Mouse (Mus musculus): ENCODE data around the gene Neurl3. TPM values are rescaled to one million over a fixed set of nuclear protein-coding genes. Genes with fewer than 3 reads are reported as not detected.

Neurl3 gene
- total and polyA plus RNA-seq, 3 experiments = 38.7 to 140 (median 120) TPM

DNA sequence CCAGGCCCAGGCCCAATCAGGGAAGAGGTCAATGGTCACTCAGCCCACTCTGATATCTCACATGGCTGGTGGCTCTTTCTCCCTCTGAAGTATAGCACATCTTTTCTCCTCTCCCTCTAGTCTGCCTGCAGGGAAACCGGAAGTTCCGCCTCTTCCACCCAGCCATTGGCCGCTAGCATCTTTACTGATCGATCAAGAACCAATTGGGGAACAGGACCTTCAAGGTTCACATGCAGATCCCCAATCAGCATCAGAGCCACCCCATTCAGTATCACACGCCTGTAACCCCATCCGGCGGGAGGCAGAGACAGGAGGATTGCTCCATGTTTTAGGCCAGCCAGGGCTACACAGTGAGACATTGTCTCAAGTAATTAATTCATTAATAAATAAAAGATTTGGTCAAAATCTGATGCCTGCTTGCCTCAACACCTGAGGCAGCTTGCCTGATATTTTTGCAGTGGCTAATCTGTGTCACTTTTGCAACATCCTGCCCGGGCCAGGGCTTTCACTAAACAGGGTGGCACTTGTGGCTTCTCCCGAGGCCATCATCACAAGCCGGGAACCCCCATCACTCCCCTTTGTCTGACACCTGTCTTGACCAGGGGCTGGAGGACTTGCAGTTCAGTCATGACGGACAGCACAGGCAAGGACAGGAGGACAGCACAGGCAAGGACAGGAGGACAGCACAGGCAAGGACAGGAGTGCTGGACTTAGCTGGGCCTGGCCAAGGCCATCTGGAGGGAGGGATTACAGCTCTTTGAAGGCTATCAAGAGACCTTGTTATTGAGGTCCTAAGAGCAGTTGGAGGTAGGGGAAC, 40.7 kb upstream of the Neurl3 start:
- ATAC-seq (ENCODE audit: extremely low read depth, insufficient number of reproducible peaks, low FRiP score, poor library complexity, severe bottlenecking) (peak; percentile 61), DNase-seq (ENCODE audit: low spot score) (peak; percentile 85)
- peak overlapping the region; percentile 7; the same call in 1 of the 2 replicates for H3K4me3 ChIP-seq (ENCODE audit: low read depth, low read length)
- H3K9me3 ChIP-seq (replicated peaks) = no peaks in the 10 kb centered on the region
- TF ChIP-seq TAL1 (conservative IDR thresholded peaks at IDR 0.05; ENCODE audit: low read depth, low read length) = no peak
- no peak for TF ChIP-seq GATA1 (IDR thresholded peaks at IDR 0.05; ENCODE audit: borderline replicate concordance, low read length)
- no peak for TF ChIP-seq CTCF (IDR thresholded peaks at IDR 0.05; ENCODE audit: low read depth, low read length)
- TF ChIP-seq GATA2 (IDR thresholded peaks at IDR 0.05; ENCODE audit: borderline replicate concordance, low read depth, low read length) = no peak
- no peak for TF ChIP-seq POLR2AphosphoS5 (IDR thresholded peaks at IDR 0.05; ENCODE audit: insufficient replicate concordance, low read depth, low read length)
- H3K27me3 ChIP-seq (ENCODE audit: insufficient read depth, low read length) = no peaks in the 10 kb centered on the region; the same call in 1 of the 2 replicates
- H3K4me1 ChIP-seq (ENCODE audit: insufficient read depth, low read depth, low read length) = peaks cover 27% of the 10 kb centered on the region
- peaks cover 93% of the 10 kb centered on the region for H3K36me3 ChIP-seq (replicated peaks)

DNA sequence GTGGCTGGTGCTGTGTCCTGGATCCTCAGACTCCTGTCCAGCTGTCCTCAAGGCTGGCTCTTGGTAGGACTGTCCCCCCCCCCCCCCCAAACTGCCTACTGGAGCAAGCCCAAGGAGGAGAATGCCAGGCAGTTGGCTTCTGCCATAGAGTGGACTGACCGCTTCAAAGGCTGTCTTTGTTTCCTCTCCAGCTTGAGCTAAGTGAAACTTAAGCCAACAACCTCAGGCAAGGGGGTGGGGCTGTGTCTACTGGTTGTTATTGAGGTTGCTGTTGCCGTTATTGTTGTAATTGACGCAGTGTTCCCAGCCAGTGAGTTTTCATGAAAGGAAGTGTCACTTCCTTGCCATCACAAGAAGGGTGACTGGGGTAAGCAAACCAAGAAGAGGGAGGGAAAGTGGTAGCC, 35.0 kb upstream of the Neurl3 start:
- peak overlapping the region; percentile 75; the same call in 1 of the 2 replicates for H3K4me3 ChIP-seq (ENCODE audit: low read depth, low read length)
- no peak for ATAC-seq (ENCODE audit: extremely low read depth, insufficient number of reproducible peaks, low FRiP score, poor library complexity, severe bottlenecking)

DNA sequence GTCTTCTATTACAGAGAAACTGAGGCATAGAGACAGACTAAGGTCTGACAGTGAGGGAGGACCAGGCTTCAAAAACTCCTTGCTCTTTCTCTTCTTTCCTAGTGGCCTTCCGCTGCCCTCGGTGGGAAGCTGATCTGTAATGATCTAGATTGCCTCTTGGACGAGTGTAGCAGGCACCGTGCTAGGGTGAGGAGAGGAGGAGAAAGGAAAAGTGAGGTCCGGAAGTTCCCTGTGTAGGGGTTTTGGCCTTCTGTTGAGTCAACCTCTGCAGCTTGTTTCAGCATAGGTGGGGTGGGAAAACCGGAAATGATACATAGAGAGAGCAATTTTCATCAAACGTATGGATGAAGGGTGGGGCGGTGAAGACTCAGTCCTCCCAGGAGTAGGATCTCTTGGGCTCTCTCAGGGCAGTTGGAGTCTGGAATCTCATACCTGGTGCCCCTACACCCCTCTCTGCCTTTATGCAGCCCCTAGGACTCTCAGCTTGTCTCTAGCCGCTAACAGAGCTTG, 34.5 kb upstream of the Neurl3 start:
- TF ChIP-seq GATA1 (IDR thresholded peaks at IDR 0.05; ENCODE audit: borderline replicate concordance, low read length) = no peak
- TF ChIP-seq TAL1 (conservative IDR thresholded peaks at IDR 0.05; ENCODE audit: low read depth, low read length) = no peak
- no peak for TF ChIP-seq POLR2AphosphoS5 (IDR thresholded peaks at IDR 0.05; ENCODE audit: insufficient replicate concordance, low read depth, low read length)
- TF ChIP-seq GATA2 (IDR thresholded peaks at IDR 0.05; ENCODE audit: borderline replicate concordance, low read depth, low read length) = no peak
- TF ChIP-seq CTCF (IDR thresholded peaks at IDR 0.05; ENCODE audit: low read depth, low read length) = no peak
- H3K27me3 ChIP-seq (ENCODE audit: insufficient read depth, low read length) = peaks cover 6% of the 10 kb centered on the region
- ATAC-seq (ENCODE audit: extremely low read depth, insufficient number of reproducible peaks, low FRiP score, poor library complexity, severe bottlenecking) (no peak), DNase-seq (ENCODE audit: low spot score) (no peak)
- H3K36me3 ChIP-seq (replicated peaks) = peaks cover 43% of the 10 kb centered on the region
- no peaks in the 10 kb centered on the region for H3K9me3 ChIP-seq (replicated peaks)
- H3K4me1 ChIP-seq (ENCODE audit: insufficient read depth, low read depth, low read length) = peaks cover 41% of the 10 kb centered on the region
- peak overlapping the region; percentile 75; the same call in 1 of the 2 replicates for H3K4me3 ChIP-seq (ENCODE audit: low read depth, low read length)

More for the DNA sequence above, 35.0 kb upstream of the Neurl3 start:
- Histone ChIP-seq H3K4me1 (ENCODE audit: insufficient read depth, low read depth, low read length) (peaks cover 44% of the 10 kb centered on the region), H3K9me3 (replicated peaks) (no peaks in the 10 kb centered on the region), H3K36me3 (replicated peaks) (peaks cover 47% of the 10 kb centered on the region), H3K27me3 (ENCODE audit: insufficient read depth, low read length) (peaks cover 2% of the 10 kb centered on the region)
- TF ChIP-seq GATA2 (IDR thresholded peaks at IDR 0.05; ENCODE audit: borderline replicate concordance, low read depth, low read length) (no peak), CTCF (IDR thresholded peaks at IDR 0.05; ENCODE audit: low read depth, low read length) (no peak), POLR2AphosphoS5 (IDR thresholded peaks at IDR 0.05; ENCODE audit: insufficient replicate concordance, low read depth, low read length) (no peak), GATA1 (IDR thresholded peaks at IDR 0.05; ENCODE audit: borderline replicate concordance, low read length) (no peak), TAL1 (conservative IDR thresholded peaks at IDR 0.05; ENCODE audit: low read depth, low read length) (no peak)
- DNase-seq (ENCODE audit: low spot score) = no peak

DNA sequence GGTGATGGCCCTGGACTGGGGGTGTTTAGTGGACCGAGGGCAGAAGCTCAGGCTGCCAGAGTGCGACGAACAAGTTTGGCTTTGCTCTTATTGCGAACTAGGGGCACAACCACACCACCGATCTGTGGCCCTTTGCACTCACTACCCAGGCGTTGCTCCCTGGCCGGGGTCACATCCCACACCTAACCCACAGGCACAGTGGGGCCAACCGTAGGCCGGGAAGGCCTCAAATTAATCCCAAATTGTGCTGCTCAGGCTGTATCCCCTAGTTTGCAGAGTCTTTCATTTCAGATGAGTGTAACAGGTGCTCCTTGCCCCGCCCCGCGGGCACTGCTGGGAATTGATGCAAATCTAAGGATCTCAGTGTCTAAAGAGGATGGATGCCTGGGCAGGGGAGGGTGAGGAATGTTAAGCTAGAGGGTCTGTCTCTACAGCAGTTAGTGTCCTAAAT, 34.0 kb upstream of the Neurl3 start:
- Histone ChIP-seq H3K27me3 (ENCODE audit: insufficient read depth, low read length) (peaks cover 10% of the 10 kb centered on the region), H3K9me3 (replicated peaks) (no peaks in the 10 kb centered on the region), H3K36me3 (replicated peaks) (peaks cover 39% of the 10 kb centered on the region), H3K4me3 (ENCODE audit: low read depth, low read length) (peak overlapping the region; percentile 75), H3K4me1 (ENCODE audit: insufficient read depth, low read depth, low read length) (peaks cover 41% of the 10 kb centered on the region)
- DNase-seq (ENCODE audit: low spot score) (peak; percentile 53), ATAC-seq (ENCODE audit: extremely low read depth, insufficient number of reproducible peaks, low FRiP score, poor library complexity, severe bottlenecking) (no peak)
- no peak for TF ChIP-seq TAL1 (conservative IDR thresholded peaks at IDR 0.05; ENCODE audit: low read depth, low read length)
- TF ChIP-seq CTCF (IDR thresholded peaks at IDR 0.05; ENCODE audit: low read depth, low read length) = no peak
- no peak for TF ChIP-seq GATA2 (IDR thresholded peaks at IDR 0.05; ENCODE audit: borderline replicate concordance, low read depth, low read length)
- no peak for TF ChIP-seq GATA1 (IDR thresholded peaks at IDR 0.05; ENCODE audit: borderline replicate concordance, low read length)
- TF ChIP-seq POLR2AphosphoS5 (IDR thresholded peaks at IDR 0.05; ENCODE audit: insufficient replicate concordance, low read depth, low read length) = no peak

DNA sequence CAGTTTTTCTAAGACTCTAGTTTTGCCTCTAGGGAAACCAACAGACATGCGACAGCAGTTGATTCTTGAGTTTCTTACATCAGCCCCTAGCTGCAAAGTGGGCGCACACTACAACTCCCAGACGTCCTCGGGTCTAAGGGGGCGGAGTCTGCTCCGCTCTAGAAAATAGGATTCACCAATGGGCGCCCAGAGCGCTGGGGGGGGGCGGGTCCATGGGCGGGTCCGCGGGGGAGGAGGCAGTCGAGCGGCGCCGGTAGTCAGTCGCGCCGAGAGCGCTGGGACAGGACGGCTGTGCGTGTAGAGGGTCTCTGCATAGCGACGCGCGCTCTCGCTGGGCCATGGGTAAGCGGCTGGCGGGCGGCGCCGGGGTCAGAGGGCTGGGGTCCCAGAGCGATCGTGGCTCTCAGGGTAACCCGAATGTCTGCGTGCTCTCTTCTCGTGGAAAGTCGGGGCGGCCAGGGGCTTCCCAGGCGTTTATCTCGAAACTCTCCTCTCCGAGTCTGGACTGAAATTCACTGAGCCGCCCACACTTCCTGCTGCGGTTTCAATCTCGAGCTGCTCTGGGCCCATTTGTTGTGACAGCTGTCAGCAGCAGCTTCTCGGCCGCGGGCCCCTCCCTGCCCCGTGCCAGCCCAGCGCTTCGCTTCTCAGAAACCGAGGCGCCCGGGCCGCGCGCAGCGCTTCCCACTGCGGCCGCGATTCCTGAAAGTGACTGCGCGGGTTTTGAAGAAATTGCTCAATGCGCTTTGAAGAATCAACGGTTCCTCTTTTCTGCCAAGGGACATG, 33.2 kb upstream of the Neurl3 start, which contains the start of gene Arid5a:
Gene Arid5a (plus strand): TSS at position 239 of the 786 bp plus-strand sequence.
- peak within 1 kb of the TSS; percentile 75 for H3K4me3 ChIP-seq (ENCODE audit: low read depth, low read length)
- peaks cover 41% of the 10 kb centered on the region for H3K4me1 ChIP-seq (ENCODE audit: insufficient read depth, low read depth, low read length)
- peaks cover 31% of the 10 kb centered on the region for H3K36me3 ChIP-seq (replicated peaks)
- peaks cover 16% of the 10 kb centered on the region for H3K27me3 ChIP-seq (ENCODE audit: insufficient read depth, low read length)
- peak; percentile 70; the same call in 1 of the 2 replicates for TF ChIP-seq POLR2AphosphoS5 (IDR thresholded peaks at IDR 0.05; ENCODE audit: insufficient replicate concordance, low read depth, low read length)
- TF ChIP-seq TAL1 (conservative IDR thresholded peaks at IDR 0.05; ENCODE audit: low read depth, low read length) = no peak
- DNase-seq (ENCODE audit: low spot score) = peak; percentile 100
- peak; percentile 92 for ATAC-seq (ENCODE audit: extremely low read depth, insufficient number of reproducible peaks, low FRiP score, poor library complexity, severe bottlenecking)
- no peaks in the 10 kb centered on the region for H3K9me3 ChIP-seq (replicated peaks)

Measured in G1E (cell line).